Mouse (Mus musculus): ENCODE measurements around the gene Copg2. TPM values are rescaled to one million over a fixed set of nuclear protein-coding genes. Genes with fewer than 3 reads are reported as not detected.

Gene Copg2
- 17.6 and 23.2 TPM in 2 replicates for polyA plus RNA-seq (2012; rRNA removed; ENCODE audit: low replicate concordance)

GRCm38 (mm10) chr6:30896195-30896985, at the start of gene Copg2:
Gene Copg2, minus strand, starts transcription at chr6:30896794.

GRCm38 (mm10) chr6:30915473-30915872, 18.9 kb upstream of the Copg2 start, which contains the start of gene Tsga13:
Gene Tsga13, minus strand, starts transcription at chr6:30915573.

GRCm38 (mm10) chr6:30723331-30723730, 173.3 kb downstream of the Copg2 start, which contains the start of gene Mest:
Gene Mest, plus strand, starts transcription at chr6:30723547.

Other genes starting within 250 kb of the Copg2 start
- gene Cep41, start 203.0 kb downstream of the Copg2 start, polyA plus RNA-seq (2012; rRNA removed; ENCODE audit: low replicate concordance) = 5.1 and 6.5 TPM in 2 replicates
- 269 and 1,242 TPM in 2 replicates for gene Mest, start 173.2 kb downstream of the Copg2 start, polyA plus RNA-seq (2012; rRNA removed; ENCODE audit: low replicate concordance)
- gene Tsga13, start 18.8 kb upstream of the Copg2 start, polyA plus RNA-seq (2012; rRNA removed; ENCODE audit: low replicate concordance) = not detected in 2 replicates
- gene Klf14, start 62.3 kb upstream of the Copg2 start, polyA plus RNA-seq (2012; rRNA removed; ENCODE audit: low replicate concordance) = 0.18 and 3.2 TPM in 2 replicates

Measured in subcutaneous adipose tissue, adult 2 months (tissue).